In the genomic region with DNA sequence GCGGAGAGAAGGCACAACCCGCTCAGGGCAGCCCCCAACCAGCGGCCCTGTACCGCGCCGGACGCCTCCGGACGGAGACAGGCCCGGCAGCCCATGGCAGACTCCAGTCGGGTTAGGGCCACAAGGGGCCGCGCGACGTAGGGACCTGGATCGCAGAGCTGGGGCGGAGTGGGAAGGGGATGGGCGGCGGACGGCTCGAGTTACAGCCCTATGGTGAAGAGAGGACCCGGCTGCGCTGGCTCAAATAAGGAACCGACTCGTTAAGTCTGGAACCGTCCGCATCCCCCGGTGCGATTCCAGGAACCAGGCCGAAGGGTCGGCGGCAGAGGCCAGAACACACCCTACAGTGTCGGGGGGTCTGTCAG, we compare ENCODE assay signal across 8 mouse cellular contexts. TPM values are rescaled to one million over a fixed set of nuclear protein-coding genes. Genes with fewer than 3 reads are reported as not detected.
A peak's percentile ranks its signal among the peaks of the same experiment; 100 is the strongest.
DNase-seq lines count a peak whose midpoint lies in the region; ATAC-seq and TF ChIP-seq lines count a peak whose summit lies in the region.

A gene (minus strand): TSS at position 299 of the 365 bp plus-strand sequence.

- peaks cover 5% of the 10 kb centered on the region; the same call in 1 of the 2 replicates for H3K4me1 ChIP-seq in bone marrow macrophage, adult 2 months (ENCODE audit: control insufficient read depth, insufficient read depth, low read length)
- peaks cover 10% of the 10 kb centered on the region; the same call in 1 of the 2 replicates for H3K4me1 ChIP-seq in hindbrain, postnatal 0 days (ENCODE audit: insufficient read depth, low read length)
- peaks cover 22% of the 10 kb centered on the region for H3K4me1 ChIP-seq in neural tube, embryonic 14.5 days (ENCODE audit: control insufficient read depth, insufficient read depth, low read length)

- ATAC-seq in hindbrain, postnatal 0 days, result 0 out of 2 replicates have a peak, but pooled peaks have one; percentile 36
- ATAC-seq in neural tube, embryonic 14.5 days (ENCODE audit: low read depth), result peak; percentile 35; the same call in 1 of the 2 replicates

- no peaks in the 10 kb centered on the region for H3K9me3 ChIP-seq in hindbrain, postnatal 0 days (ENCODE audit: low read length)
- no peaks in the 10 kb centered on the region for H3K9me3 ChIP-seq in neural tube, embryonic 14.5 days (ENCODE audit: control insufficient read depth, low read length)

- H3K4me3 ChIP-seq in bone marrow macrophage, adult 2 months (ENCODE audit: insufficient read depth, low read length), result peak within 1 kb of the TSS; percentile 31
- H3K4me3 ChIP-seq in hindbrain, postnatal 0 days (ENCODE audit: low read length), result peak within 1 kb of the TSS; percentile 37
- peak within 1 kb of the TSS; percentile 31 for H3K4me3 ChIP-seq in neural tube, embryonic 14.5 days (ENCODE audit: low read depth, low read length)

- no peak for TF ChIP-seq POLR2A in bone marrow macrophage, adult 2 months (IDR thresholded peaks at IDR 0.05; ENCODE audit: borderline replicate concordance, low read depth, low read length)

- no peak for TF ChIP-seq CTCF in bone marrow macrophage, adult 2 months (IDR thresholded peaks at IDR 0.05; ENCODE audit: low read depth, low read length)
- TF ChIP-seq CTCF in hindbrain, postnatal 0 days (IDR thresholded peaks at IDR 0.05; ENCODE audit: low read depth), result no peak

- intact Hi-C loops in gastrocnemius, postnatal 36 days (cut with DNase I), result no loop called here

- peak within 1 kb of the TSS; percentile 72 for H3K4me2 ChIP-seq in hindbrain, postnatal 0 days (ENCODE audit: low read depth, low read length)
- H3K4me2 ChIP-seq in neural tube, embryonic 14.5 days (ENCODE audit: low read depth, low read length), result peak within 1 kb of the TSS; percentile 63

- DNase-seq in adrenal gland, adult 2 months, result peak; percentile 40
- DNase-seq in adrenal gland, adult 18-20 months (ENCODE audit: low spot score in 2 of 2), result no peak
- peak; percentile 44 to 47 for DNase-seq in gastrocnemius, postnatal 36 days
- peak; percentile 54 for DNase-seq in hindbrain, postnatal 0 days (ENCODE audit: low spot score)
- DNase-seq in lung, adult 18-20 months, result peak; percentile 32 to 48
- DNase-seq in natural killer cell, adult 2 months (ENCODE audit: low spot score in 2 of 2), result no peak

- 2% methylated on average over 33 of the region's 33 CpGs for WGBS in hindbrain, postnatal 0 days
- under 1% methylated on average over 33 of the region's 33 CpGs for WGBS in neural tube, embryonic 14.5 days

- peaks cover 46% of the 10 kb centered on the region for H3K36me3 ChIP-seq in hindbrain, postnatal 0 days (ENCODE audit: insufficient read depth, low read length)
- peaks cover 36% of the 10 kb centered on the region for H3K36me3 ChIP-seq in neural tube, embryonic 14.5 days (ENCODE audit: control insufficient read depth, insufficient read depth, low read length)

- peaks cover 17% of the 10 kb centered on the region; the same call in 1 of the 2 replicates for H3K27me3 ChIP-seq in hindbrain, postnatal 0 days (ENCODE audit: insufficient read depth, low read length)
- peaks cover 55% of the 10 kb centered on the region for H3K27me3 ChIP-seq in neural tube, embryonic 14.5 days (ENCODE audit: control insufficient read depth, insufficient read depth, low read length)

- peak within 1 kb of the TSS; percentile 45 for H3K9ac ChIP-seq in hindbrain, postnatal 0 days (replicated peaks; ENCODE audit: low read length)
- peak within 1 kb of the TSS; percentile 48 for H3K9ac ChIP-seq in neural tube, embryonic 14.5 days (replicated peaks; ENCODE audit: low read depth, low read length)

- H3K27ac ChIP-seq in bone marrow macrophage, adult 2 months (ENCODE audit: insufficient read depth, low read depth, low read length), result no peak within 1 kb of the TSS
- H3K27ac ChIP-seq in hindbrain, postnatal 0 days, result no peak within 1 kb of the TSS
- H3K27ac ChIP-seq in neural tube, embryonic 14.5 days (ENCODE audit: low read depth, low read length), result no peak within 1 kb of the TSS

RNA-seq across cellular contexts. Expression of the gene that starts here (rescaled TPM):
- 1 to 10 TPM; 5.2 to 7.6 TPM for total RNA-seq in adrenal gland, adult 2 months (2021)
- polyA plus RNA-seq in adrenal gland, adult 2 months (2012; rRNA removed), result 23.2 and 23.9 TPM in 2 replicates
- 10 to 100 TPM in 1 of 2 experiments, 1 to 10 TPM in 1; 5.6 to 12.8 TPM for total RNA-seq in adrenal gland, adult 18-20 months (2021)
- polyA plus RNA-seq in bone marrow macrophage, adult 2 months (2012; ENCODE audit: insufficient read depth, insufficient read length, missing spikeins), result 0.64 and 1.9 TPM in 2 replicates
- 1 to 10 TPM; 2.2 to 3.5 TPM for total RNA-seq in gastrocnemius, postnatal 36 days (2021)
- total RNA-seq in hindbrain, postnatal 0 days (2014; rRNA removed), result 6.1 and 13.5 TPM in 2 replicates
- 4.2 and 5.7 TPM in 2 replicates for polyA plus RNA-seq in hindbrain, postnatal 0 days (2015; fragmentation: Nextera tagmentation; extraction: Ambion mirVana)
- polyA plus RNA-seq in neural tube, embryonic 14.5 days (2014; fragmentation: Nextera tagmentation; extraction: Ambion mirVana), result 1.3 and 6.6 TPM in 2 replicates

Comparison
In these comparisons a context has a peak if more than half of its experiments do, and no peak if none do; other contexts are left out.
1. DNase-seq: peak in adrenal gland, adult 2 months (single experiment), gastrocnemius, postnatal 36 days (2 of 2), hindbrain, postnatal 0 days (single experiment) and lung, adult 18-20 months (2 of 2); none in adrenal gland, adult 18-20 months (0 of 2) and natural killer cell, adult 2 months (0 of 2).
2. Peak in every context shown above with its lines, with median percentiles within 50 percentile points of each other: H3K4me3 ChIP-seq.